Mouse (Mus musculus) kidney, adult 8-10 months (tissue): ENCODE results near the gene Gabra5.

Source experiments
- DNase-seq, 2 experiments: peaks; one replicate each; pipeline ENCODE4 v3.0.0; 2022

Gene Gabra5

GRCm38 (mm10) chr7:57386517-57387340 is 123.1 kb downstream of the Gabra5 start, which contains the start of gene Gabrg3:
TSS of gene Gabrg3 (minus strand) at chr7:57387188.
- DNase-seq = no peak

- DNase-seq = peak; percentile 2 to 8
These were observed 125.7 kb downstream of the Gabra5 start for GRCm38 (mm10) chr7:57384112-57384511.

GRCm38 (mm10) chr7:57366013-57366390 is 143.9 kb downstream of the Gabra5 start:
- no peak for DNase-seq

- DNase-seq = no peak
These were observed 144.5 kb downstream of the Gabra5 start for GRCm38 (mm10) chr7:57365134-57366012.

GRCm38 (mm10) chr7:57363812-57364211 is 146.0 kb downstream of the Gabra5 start:
- DNase-seq = no peak

- peak; percentile 4 to 39 for DNase-seq
These were observed 151.9 kb downstream of the Gabra5 start for GRCm38 (mm10) chr7:57357871-57358540.
